Mouse (Mus musculus) bone marrow, adult 2 months (tissue): ENCODE measurements around the gene Dgcr6.

Experiments
- CTCF ChIP-seq: fragments of 200-500 bp; IDR thresholded peaks from 2 replicates; pipeline ENCODE4 v1.5.1; 2011; ENCODE audit warnings: low read length, control low read depth; ENCODE audit not compliant: control insufficient read depth, insufficient read depth
- POLR2A ChIP-seq: fragments of 200-500 bp; IDR thresholded peaks from 2 replicates; pipeline ENCODE4 v1.6.1; 2011; ENCODE audit warnings: low read depth, mild to moderate bottlenecking, control low read depth, low read length, borderline replicate concordance; ENCODE audit not compliant: control insufficient read depth

GRCm38 (mm10) chr16:18083231-18083951, 30.7 kb downstream of the Dgcr6 start:
- TF ChIP-seq CTCF, result no peak
- TF ChIP-seq POLR2A, result no peak
